Mouse (Mus musculus): ENCODE data around the gene Slc25a3. TPM values are rescaled to one million over a fixed set of nuclear protein-coding genes. Genes with fewer than 3 reads are reported as not detected.

Slc25a3 gene
- polyA plus RNA-seq (2014; fragmentation: Illumina TruSeq; extraction: RNeasy Lipid Tissue Mini Kit (QIAGEN cat#74804)), result 566 TPM

GRCm38 (mm10) chr10:91123828-91124822, at the start of gene Slc25a3:
Slc25a3 (minus strand) TSS chr10:91124059.

GRCm38 (mm10) chr10:91082550-91083392, 41.1 kb downstream of the Slc25a3 start, which contains the start of the genes Apaf1 and Ikbip:
Apaf1 (minus strand) TSS chr10:91082770.
Ikbip (plus strand) TSS chr10:91082940.

Other genes with a start within 250 kb of the Slc25a3 start
- 20.0 TPM for gene Apaf1, start 41.3 kb downstream of the Slc25a3 start, polyA plus RNA-seq (2014; fragmentation: Illumina TruSeq; extraction: RNeasy Lipid Tissue Mini Kit (QIAGEN cat#74804))
- gene Ikbip, start 41.1 kb downstream of the Slc25a3 start, polyA plus RNA-seq (2014; fragmentation: Illumina TruSeq; extraction: RNeasy Lipid Tissue Mini Kit (QIAGEN cat#74804)), result 109 TPM
- 434 TPM for gene Tmpo, start 57.3 kb upstream of the Slc25a3 start, polyA plus RNA-seq (2014; fragmentation: Illumina TruSeq; extraction: RNeasy Lipid Tissue Mini Kit (QIAGEN cat#74804))